Mouse (Mus musculus): ENCODE results near the gene Ncaph2.

Gene Ncaph2

GRCm38 (mm10) chr15:89396883-89397282, 41.4 kb downstream of the Ncaph2 start:
- no peak for TF ChIP-seq GATA4 (IDR thresholded peaks at IDR 0.05; ENCODE audit: insufficient replicate concordance, low read length)

GRCm38 (mm10) chr15:89398146-89398545, 42.6 kb downstream of the Ncaph2 start:
- TF ChIP-seq GATA4 (IDR thresholded peaks at IDR 0.05; ENCODE audit: insufficient replicate concordance, low read length) = no peak

GRCm38 (mm10) chr15:89399716-89400115, 44.2 kb downstream of the Ncaph2 start:
- TF ChIP-seq GATA4 (IDR thresholded peaks at IDR 0.05; ENCODE audit: insufficient replicate concordance, low read length) = no peak

GRCm38 (mm10) chr15:89402471-89402870, 47.0 kb downstream of the Ncaph2 start:
- no peak for TF ChIP-seq GATA4 (IDR thresholded peaks at IDR 0.05; ENCODE audit: insufficient replicate concordance, low read length)

GRCm38 (mm10) chr15:89404831-89405623, 49.5 kb downstream of the Ncaph2 start:
- TF ChIP-seq GATA4 (IDR thresholded peaks at IDR 0.05; ENCODE audit: insufficient replicate concordance, low read length) = no peak

GRCm38 (mm10) chr15:89406691-89407090, 51.2 kb downstream of the Ncaph2 start:
- TF ChIP-seq GATA4 (IDR thresholded peaks at IDR 0.05; ENCODE audit: insufficient replicate concordance, low read length) = no peak

GRCm38 (mm10) chr15:89410118-89410517, 54.6 kb downstream of the Ncaph2 start, which contains the start of gene Syce3:
TSS of gene Syce3 (minus strand) at chr15:89410503.
- TF ChIP-seq GATA4 (IDR thresholded peaks at IDR 0.05; ENCODE audit: insufficient replicate concordance, low read length) = no peak

GRCm38 (mm10) chr15:89415282-89415681, 59.8 kb downstream of the Ncaph2 start:
- TF ChIP-seq GATA4 (IDR thresholded peaks at IDR 0.05; ENCODE audit: insufficient replicate concordance, low read length) = no peak

GRCm38 (mm10) chr15:89421938-89422337, 66.4 kb downstream of the Ncaph2 start:
- TF ChIP-seq GATA4 (IDR thresholded peaks at IDR 0.05; ENCODE audit: insufficient replicate concordance, low read length) = no peak

All from liver, adult (tissue).